Mouse (Mus musculus) E14TG2a.4 (cell line): ENCODE results near the gene C1qtnf7.

Source experiments
- CTCF ChIP-seq: conservative IDR thresholded peaks from 2 replicates; pipeline ENCODE4 v1.5.1; 2014; ENCODE audit warnings: low read length
- NANOG ChIP-seq: IDR thresholded peaks from 2 replicates; pipeline ENCODE4 v1.6.1; 2014; ENCODE audit warnings: borderline replicate concordance, low read length, mixed read lengths
- POU5F1 ChIP-seq: IDR thresholded peaks from 2 replicates; pipeline ENCODE4 v1.6.1; 2014; ENCODE audit warnings: low read length, borderline replicate concordance

- TF ChIP-seq NANOG (no peak), CTCF (no peak), POU5F1 (no peak)
Measured at GRCm38 (mm10) chr5:43585406-43586245, 70.3 kb downstream of the C1qtnf7 start.
